10 mouse cellular contexts compared by ENCODE assay signal in genomic region chr4:99181739-99182419, GRCm38 (mm10). TPM values are rescaled to one million over a fixed set of nuclear protein-coding genes. Genes with fewer than 3 reads are reported as not detected.
DNase-seq lines count a peak whose midpoint lies in the region; ATAC-seq and TF ChIP-seq lines count a peak whose summit lies in the region.
"Had no signal": no experiment of that assay in that cellular context is flagged by ENCODE, and none has a peak within 500 bp of the region (broad histone marks: within the 10 kb centered on the region; RNA-seq: fewer than 3 reads in every experiment).

No protein-coding gene starts in this region.

- H3K27ac ChIP-seq in forebrain, embryonic 15.5 days (replicated peaks), result no peak overlapping the region
- H3K27ac ChIP-seq in forebrain, embryonic 10.5 days, result no peak overlapping the region
- H3K27ac ChIP-seq: liver, embryonic 15.5 days had no signal

- no peak for DNase-seq in forebrain, embryonic 10.5 days (ENCODE audit: extremely low spot score, low spot score)
- DNase-seq in kidney, postnatal 25 days, result peak; percentile 38 to 50
- no peak for DNase-seq in kidney, adult 8-10 months
- peak; percentile 42 for DNase-seq in brain, adult 2 months (ENCODE audit: low read depth, low spot score)
- no peak for DNase-seq in urinary bladder, adult 2 months (ENCODE audit: low spot score)
- no peak for DNase-seq in c-Kit-positive CD71-positive TER-119-positive erythroid progenitor cells, embryonic 14.5 days (ENCODE audit: low spot score)

- no peak overlapping the region for H3K9ac ChIP-seq in forebrain, embryonic 15.5 days (replicated peaks)
- H3K9ac ChIP-seq: liver, embryonic 15.5 days had no signal

- no peaks in the 10 kb centered on the region for H3K36me3 ChIP-seq in forebrain, embryonic 15.5 days
- H3K36me3 ChIP-seq in forebrain, embryonic 10.5 days (replicated peaks), result no peaks in the 10 kb centered on the region
- H3K36me3 ChIP-seq in C2C12 (ENCODE audit: control insufficient read depth, insufficient read depth), result no peaks in the 10 kb centered on the region
- H3K36me3 ChIP-seq: liver, embryonic 15.5 days had no signal

- WGBS in forebrain, embryonic 15.5 days, result 56% methylated on average over 9 of the region's 9 CpGs
- 83% methylated on average over 9 of the region's 9 CpGs for WGBS in forebrain, embryonic 10.5 days

- peaks cover 9% of the 10 kb centered on the region for H3K4me1 ChIP-seq in forebrain, embryonic 15.5 days
- peaks cover 14% of the 10 kb centered on the region for H3K4me1 ChIP-seq in forebrain, embryonic 10.5 days
- H3K4me1 ChIP-seq: liver, embryonic 15.5 days had no signal

- H3K4me3 ChIP-seq in forebrain, embryonic 15.5 days, result no peak overlapping the region
- H3K4me3 ChIP-seq in forebrain, embryonic 10.5 days, result no peak overlapping the region
- no peak overlapping the region for H3K4me3 ChIP-seq in C2C12 (ENCODE audit: insufficient read depth, poor library complexity, severe bottlenecking)
- H3K4me3 ChIP-seq: liver, embryonic 15.5 days had no signal

- H3K4me2 ChIP-seq in forebrain, embryonic 15.5 days (replicated peaks), result no peak overlapping the region
- H3K4me2 ChIP-seq: liver, embryonic 15.5 days had no signal

- H3K9me3 ChIP-seq in forebrain, embryonic 15.5 days, result no peaks in the 10 kb centered on the region
- H3K9me3 ChIP-seq in forebrain, embryonic 10.5 days, result no peaks in the 10 kb centered on the region
- H3K9me3 ChIP-seq: liver, embryonic 15.5 days had no signal

- peak; percentile 61 for ATAC-seq in forebrain, embryonic 15.5 days (replicated peaks)

- H3ac ChIP-seq in C2C12 (ENCODE audit: control insufficient read depth, insufficient read length, low read depth), result no peak overlapping the region

- no peaks in the 10 kb centered on the region for H3K27me3 ChIP-seq in forebrain, embryonic 15.5 days
- no peaks in the 10 kb centered on the region for H3K27me3 ChIP-seq in forebrain, embryonic 10.5 days (ENCODE audit: poor library complexity, severe bottlenecking)
- H3K27me3 ChIP-seq in C2C12 (ENCODE audit: control insufficient read depth, insufficient read depth, insufficient read length), result no peaks in the 10 kb centered on the region
- H3K27me3 ChIP-seq: CH12.LX; liver, embryonic 15.5 days had no signal

- H3K79me2 ChIP-seq in C2C12 (ENCODE audit: control insufficient read depth, insufficient read depth), result no peaks in the 10 kb centered on the region

- H3K79me3 ChIP-seq in C2C12 (ENCODE audit: low read depth), result no peaks in the 10 kb centered on the region

- TF ChIP-seq CTCF in C2C12 (IDR thresholded peaks at IDR 0.05; ENCODE audit: control insufficient read depth, insufficient read depth, insufficient read length), result no peak

TF ChIP-seq in C2C12, 6 proteins besides CTCF, POLR2A, EP300 and RAD21:
- TF ChIP-seq MYOD1 (IDR thresholded peaks at IDR 0.05; ENCODE audit: control insufficient read depth, insufficient read length, low read depth), result peak; percentile 37
- no peak for TF ChIP-seq FOSL1 (IDR thresholded peaks at IDR 0.05; ENCODE audit: insufficient read depth, low read length, poor library complexity, severe bottlenecking)
- TF ChIP-seq MYOG (IDR thresholded peaks at IDR 0.05; ENCODE audit: control insufficient read depth, extremely low read depth, insufficient read length), result no peak
- no peak for TF ChIP-seq USF1 (IDR thresholded peaks at IDR 0.05; ENCODE audit: low read depth)
- TF ChIP-seq CEBPB (IDR thresholded peaks at IDR 0.05; ENCODE audit: low read depth), result no peak
- no peak for TF ChIP-seq MAX (IDR thresholded peaks at IDR 0.05)

RNA-seq across cellular contexts. Expression of gene Atg4c, which starts 11.9 kb away (rescaled TPM):
- polyA plus RNA-seq in forebrain, embryonic 15.5 days (2015; fragmentation: Nextera tagmentation; extraction: Ambion mirVana), result 17.4 and 18.5 TPM in 2 replicates
- 12.6 and 14.2 TPM in 2 replicates for polyA plus RNA-seq in forebrain, embryonic 10.5 days (2016; fragmentation: Nextera tagmentation; extraction: Ambion mirVana)
- 2.6 TPM for polyA plus RNA-seq in C2C12 (2012; fragmentation: generic; extraction: Trizol)
- polyA plus RNA-seq in urinary bladder, adult 2 months (2012; rRNA removed), result 11.1 and 13.4 TPM in 2 replicates

Comparison
In these comparisons a context has a peak if more than half of its experiments do, and no peak if none do; other contexts are left out.
1. DNase-seq: peak in kidney, postnatal 25 days (2 of 2) and brain, adult 2 months (single experiment); none in forebrain, embryonic 10.5 days (single experiment), kidney, adult 8-10 months (0 of 2), urinary bladder, adult 2 months (single experiment) and c-Kit-positive CD71-positive TER-119-positive erythroid progenitor cells, embryonic 14.5 days (single experiment).